Mouse (Mus musculus) CD4-positive naive resting alpha-beta T cell, adult 76 days (primary cell): ENCODE results near the gene Nacc1. TPM values are rescaled to one million over a fixed set of nuclear protein-coding genes. Genes with fewer than 3 reads are reported as not detected.

Experiments used
- total RNA-seq: library from RNA; stranded (reverse); gene quantifications from one replicate; pipeline ENCODE4 v1.2.4, GENCODE M21; 2023

Nacc1 gene
- 41.1 TPM for total RNA-seq

GRCm38 (mm10) chr8:84687705-84688100 lies at the start of gene Nacc1:
Gene Nacc1, minus strand, starts transcription at chr8:84687862.

GRCm38 (mm10) chr8:84722850-84723570 lies 35.3 kb upstream of the Nacc1 start, which contains the start of gene G430095P16Rik:
Gene G430095P16Rik, plus strand, starts transcription at chr8:84723007.

GRCm38 (mm10) chr8:84700941-84701911 lies 13.6 kb upstream of the Nacc1 start, which contains the start of gene Lyl1:
Gene Lyl1, plus strand, starts transcription at chr8:84701457.

GRCm38 (mm10) chr8:84686191-84687002 lies 1.3 kb downstream of the Nacc1 start, which contains the start of gene Trmt1:
Gene Trmt1, plus strand, starts transcription at chr8:84686307.

GRCm38 (mm10) chr8:84662581-84663065 lies 25.0 kb downstream of the Nacc1 start, which contains the start of gene Ier2:
Gene Ier2, minus strand, starts transcription at chr8:84662852.

Other genes with a start within 250 kb of the Nacc1 start
- gene Ier2, start 25.0 kb downstream of the Nacc1 start, total RNA-seq: 197 TPM
- gene Trmt1, start 1.6 kb downstream of the Nacc1 start, total RNA-seq: 184 TPM
- gene Lyl1, start 13.6 kb upstream of the Nacc1 start, total RNA-seq: 9.1 TPM
- gene G430095P16Rik, start 35.1 kb upstream of the Nacc1 start, total RNA-seq: 11.7 TPM
- 18.7 TPM for gene Nfix, start 112.5 kb upstream of the Nacc1 start, total RNA-seq
- gene Dand5, start 135.0 kb upstream of the Nacc1 start, total RNA-seq: 4.9 TPM
- 13.2 TPM for gene Gadd45gip1, start 143.7 kb upstream of the Nacc1 start, total RNA-seq
- gene Rad23a, start 152.8 kb upstream of the Nacc1 start, total RNA-seq: 70.4 TPM
- 445 TPM for gene Calr, start 159.1 kb upstream of the Nacc1 start, total RNA-seq
- 68.4 TPM for gene Farsa, start 169.1 kb upstream of the Nacc1 start, total RNA-seq
- gene Syce2, start 184.2 kb upstream of the Nacc1 start, total RNA-seq: 4.2 TPM
- gene Gcdh, start 206.1 kb upstream of the Nacc1 start, total RNA-seq: 21.0 TPM
- gene Klf1, start 214.1 kb upstream of the Nacc1 start, total RNA-seq: 0.62 TPM
- gene Dnase2a, start 220.7 kb upstream of the Nacc1 start, total RNA-seq: 8.8 TPM
- gene Mast1, start 249.5 kb upstream of the Nacc1 start, total RNA-seq: 0.15 TPM